Mouse (Mus musculus) forebrain, embryonic 16.5 days (tissue): ENCODE measurements around the gene Cacnb3. TPM values are rescaled to one million over a fixed set of nuclear protein-coding genes. Genes with fewer than 3 reads are reported as not detected.

ENCODE experiments used
- ATAC-seq: fragments of 200-750 bp; cut with Nextera tagmentation; 2 replicates; pipeline ENCODE4 v1.8.0; 2017; ENCODE audit warnings: mild to moderate bottlenecking, moderate library complexity
- H3K27ac ChIP-seq: fragments of 300-500 bp; sonication (generic); 2 replicates; pipeline ENCODE4 v1.5.1; 2014; ENCODE audit warnings: low read length, control low read depth
- H3K27me3 ChIP-seq: fragments of 300-500 bp; sonication (generic); replicated peaks from 2 replicates; pipeline ENCODE4 v1.6.1; 2014; ENCODE audit warnings: low read length; ENCODE audit not compliant: control insufficient read depth, insufficient read depth
- H3K36me3 ChIP-seq: fragments of 300-500 bp; sonication (generic); 2 replicates; pipeline ENCODE4 v1.6.1; 2014; ENCODE audit not compliant: control insufficient read depth, insufficient read depth
- H3K4me1 ChIP-seq: fragments of 300-500 bp; sonication (generic); replicated peaks from 2 replicates; pipeline ENCODE4 v1.6.1; 2014; ENCODE audit warnings: low read length; ENCODE audit not compliant: control insufficient read depth, insufficient read depth
- H3K4me2 ChIP-seq: fragments of 300-500 bp; sonication (generic); 2 replicates; pipeline ENCODE4 v1.6.1; 2014; ENCODE audit warnings: mild to moderate bottlenecking, low read length, control low read depth
- H3K4me3 ChIP-seq: fragments of 300-500 bp; sonication (generic); replicated peaks from 2 replicates; pipeline ENCODE4 v1.5.1; 2014; ENCODE audit warnings: mild to moderate bottlenecking, low read length, control low read depth
- H3K9ac ChIP-seq: fragments of 300-500 bp; sonication (generic); replicated peaks from 2 replicates; pipeline ENCODE4 v1.6.1; 2014; ENCODE audit warnings: low read depth, low read length, control low read depth
- H3K9me3 ChIP-seq: fragments of 300-500 bp; sonication (generic); 2 replicates; pipeline ENCODE4 v1.6.1; 2016; ENCODE audit warnings: low read length; ENCODE audit not compliant: control insufficient read depth
- WGBS: fragments of 180-500 bp; shearing (Covaris S2); extraction: QIAGEN DNeasy Blood & Tissue Kit; methylation state at CpG from one replicate; pipeline ENCODE4 v1.1.7; 2014; 5-methylcytosine and 5-hydroxymethylcytosine counted together
- polyA plus RNA-seq: library from polyadenylated mRNA; unstranded; fragments of >200 nt; fragmentation: Nextera tagmentation; extraction: Ambion mirVana; gene quantifications from 2 replicates; pipeline ENCODE4 v1.2.1, GENCODE M21; 2015

Cacnb3 gene
- polyA plus RNA-seq, 1 experiment from 2014 or later, result 168 TPM

GRCm38 (mm10) chr15:98656982-98657751, 26.5 kb downstream of the Cacnb3 start:
- Histone ChIP-seq H3K9ac (no peak overlapping the region), H3K4me2 (no peak overlapping the region), H3K9me3 (no peaks in the 10 kb centered on the region), H3K27me3 (no peaks in the 10 kb centered on the region), H3K4me1 (peaks cover 14% of the 10 kb centered on the region; the same call in 1 of the 2 replicates), H3K36me3 (peaks cover 38% of the 10 kb centered on the region), H3K27ac (no peak overlapping the region), H3K4me3 (no peak overlapping the region)
- WGBS, result 84% methylated on average over 15 of the region's 15 CpGs
- no peak for ATAC-seq

DNA sequence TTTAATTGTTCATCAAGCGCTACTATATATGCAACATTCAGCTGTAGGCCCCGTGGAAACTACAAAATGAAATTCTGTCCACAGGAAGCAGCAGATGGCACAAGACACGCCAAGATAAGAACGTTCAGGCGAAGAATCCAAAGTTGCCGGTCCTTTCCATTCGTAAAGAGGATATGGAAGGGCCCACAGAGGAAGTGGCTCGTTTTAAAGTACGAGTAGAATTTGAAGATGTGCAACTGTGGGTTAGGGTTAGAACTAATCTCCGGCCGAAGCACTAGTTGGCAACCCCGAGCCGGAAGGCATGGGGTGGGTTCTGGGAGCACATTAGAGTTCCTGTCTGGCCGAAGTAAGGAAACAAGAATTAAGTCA, 31.5 kb downstream of the Cacnb3 start:
- Histone ChIP-seq H3K36me3 (peaks cover 12% of the 10 kb centered on the region), H3K9ac (peak overlapping the region; percentile 91), H3K27ac (peak overlapping the region; percentile 87), H3K4me3 (peak overlapping the region; percentile 78), H3K27me3 (no peaks in the 10 kb centered on the region), H3K4me2 (peak overlapping the region; percentile 47), H3K4me1 (peaks cover 14% of the 10 kb centered on the region; the same call in 1 of the 2 replicates), H3K9me3 (no peaks in the 10 kb centered on the region)
- WGBS, result under 1% methylated on average over 14 of the region's 14 CpGs
- peak; percentile 5; the same call in 1 of the 2 replicates for ATAC-seq

GRCm38 (mm10) chr15:98662567-98663545, 32.2 kb downstream of the Cacnb3 start, which contains the start of gene Ddx23:
Gene Ddx23, minus strand, starts transcription at chr15:98662894.
- ATAC-seq, result peak; percentile 99
- Histone ChIP-seq H3K4me3 (peak within 1 kb of the TSS; percentile 78), H3K27ac (peak within 1 kb of the TSS; percentile 87), H3K4me2 (peak within 1 kb of the TSS; percentile 47), H3K36me3 (peaks cover 5% of the 10 kb centered on the region), H3K9me3 (no peaks in the 10 kb centered on the region), H3K9ac (peak within 1 kb of the TSS; percentile 91), H3K4me1 (peaks cover 14% of the 10 kb centered on the region; the same call in 1 of the 2 replicates), H3K27me3 (no peaks in the 10 kb centered on the region)
- 4% methylated on average over 47 of the region's 48 CpGs for WGBS

- H3K27me3 ChIP-seq, result no peaks in the 10 kb centered on the region
- H3K4me1 ChIP-seq, result peaks cover 14% of the 10 kb centered on the region; the same call in 1 of the 2 replicates
- no peak overlapping the region for H3K4me3 ChIP-seq
- H3K27ac ChIP-seq, result no peak overlapping the region
- 80% methylated on average over 11 of the region's 11 CpGs for WGBS
- H3K36me3 ChIP-seq, result no peaks in the 10 kb centered on the region
- H3K9ac ChIP-seq, result no peak overlapping the region
- H3K4me2 ChIP-seq, result no peak overlapping the region
- H3K9me3 ChIP-seq, result no peaks in the 10 kb centered on the region
- no peak for ATAC-seq
These were observed 33.6 kb downstream of the Cacnb3 start for GRCm38 (mm10) chr15:98664042-98664907.

GRCm38 (mm10) chr15:98672592-98672991, 42.0 kb downstream of the Cacnb3 start:
- no peaks in the 10 kb centered on the region for H3K27me3 ChIP-seq

GRCm38 (mm10) chr15:98673732-98674131, 43.1 kb downstream of the Cacnb3 start:
- no peaks in the 10 kb centered on the region for H3K9me3 ChIP-seq
- H3K9ac ChIP-seq, result peak overlapping the region; percentile 53
- ATAC-seq, result no peak
- H3K4me1 ChIP-seq, result peaks cover 35% of the 10 kb centered on the region
- H3K36me3 ChIP-seq, result no peaks in the 10 kb centered on the region
- H3K27ac ChIP-seq, result no peak overlapping the region
- H3K4me3 ChIP-seq, result no peak overlapping the region
- no peaks in the 10 kb centered on the region for H3K27me3 ChIP-seq
- peak overlapping the region; percentile 91; the same call in 1 of the 2 replicates for H3K4me2 ChIP-seq
- WGBS, result 89% methylated on average over 7 of the region's 7 CpGs

More at GRCm38 (mm10) chr15:98672592-98672991, 42.0 kb downstream of the Cacnb3 start:
- Histone ChIP-seq H3K36me3 (no peaks in the 10 kb centered on the region), H3K9ac (no peak overlapping the region), H3K4me2 (no peak overlapping the region), H3K27ac (no peak overlapping the region), H3K4me1 (peaks cover 33% of the 10 kb centered on the region), H3K9me3 (no peaks in the 10 kb centered on the region), H3K4me3 (no peak overlapping the region)
- 77% methylated on average over 4 of the region's 4 CpGs for WGBS
- ATAC-seq, result no peak

- peak; percentile 67 for ATAC-seq
- H3K4me2 ChIP-seq, result peak overlapping the region; percentile 91
- 6% methylated on average over 7 of the region's 7 CpGs for WGBS
These were observed 43.8 kb downstream of the Cacnb3 start for GRCm38 (mm10) chr15:98674284-98674993.

DNA sequence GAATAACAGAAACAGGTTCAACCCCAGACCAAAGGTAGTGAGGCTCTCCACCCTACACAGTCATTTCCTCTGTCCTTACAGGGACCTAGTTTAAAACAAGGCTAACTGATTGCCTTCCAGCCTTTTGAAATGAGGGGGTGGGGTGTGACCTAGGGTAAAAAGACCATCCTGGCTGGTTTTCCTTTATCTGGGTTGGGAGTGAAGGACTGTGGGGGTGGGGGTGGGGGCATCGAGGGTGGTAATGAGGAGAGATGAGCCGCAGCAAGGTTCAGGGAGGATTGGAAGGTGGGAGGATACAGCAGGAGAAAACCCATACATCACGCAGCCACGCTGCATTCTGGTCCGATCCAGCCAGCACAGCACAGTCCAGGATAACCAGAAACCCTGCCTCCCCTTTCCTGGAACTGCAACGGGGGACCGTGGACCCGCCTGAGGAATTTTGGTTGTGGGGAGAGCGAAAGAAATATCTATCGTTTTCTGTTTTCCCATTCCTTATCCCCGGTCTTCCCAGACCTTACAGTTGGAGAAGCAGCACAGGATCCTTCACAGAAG, 44.4 kb downstream of the Cacnb3 start:
- peak overlapping the region; percentile 91 for H3K4me2 ChIP-seq
- H3K9me3 ChIP-seq, result no peaks in the 10 kb centered on the region
- no peaks in the 10 kb centered on the region for H3K27me3 ChIP-seq
- peak overlapping the region; percentile 53 for H3K9ac ChIP-seq
- H3K36me3 ChIP-seq, result no peaks in the 10 kb centered on the region
- peaks cover 35% of the 10 kb centered on the region for H3K4me1 ChIP-seq
- WGBS, result 21% methylated on average over 11 of the region's 11 CpGs
- peak overlapping the region; percentile 70 for H3K27ac ChIP-seq
- H3K4me3 ChIP-seq, result peak overlapping the region; percentile 54
- ATAC-seq, result no peak

More at GRCm38 (mm10) chr15:98674284-98674993, 43.8 kb downstream of the Cacnb3 start:
- no peaks in the 10 kb centered on the region for H3K9me3 ChIP-seq
- peak overlapping the region; percentile 70 for H3K27ac ChIP-seq
- no peaks in the 10 kb centered on the region for H3K36me3 ChIP-seq
- peak overlapping the region; percentile 53 for H3K9ac ChIP-seq
- H3K4me3 ChIP-seq, result peak overlapping the region; percentile 54
- peaks cover 35% of the 10 kb centered on the region for H3K4me1 ChIP-seq
- no peaks in the 10 kb centered on the region for H3K27me3 ChIP-seq
